Mouse (Mus musculus): ENCODE results near the gene 4930548H24Rik. TPM values are rescaled to one million over a fixed set of nuclear protein-coding genes. Genes with fewer than 3 reads are reported as not detected.

The 4930548H24Rik gene
- total and polyA plus RNA-seq, 2 experiments, result not detected

DNA sequence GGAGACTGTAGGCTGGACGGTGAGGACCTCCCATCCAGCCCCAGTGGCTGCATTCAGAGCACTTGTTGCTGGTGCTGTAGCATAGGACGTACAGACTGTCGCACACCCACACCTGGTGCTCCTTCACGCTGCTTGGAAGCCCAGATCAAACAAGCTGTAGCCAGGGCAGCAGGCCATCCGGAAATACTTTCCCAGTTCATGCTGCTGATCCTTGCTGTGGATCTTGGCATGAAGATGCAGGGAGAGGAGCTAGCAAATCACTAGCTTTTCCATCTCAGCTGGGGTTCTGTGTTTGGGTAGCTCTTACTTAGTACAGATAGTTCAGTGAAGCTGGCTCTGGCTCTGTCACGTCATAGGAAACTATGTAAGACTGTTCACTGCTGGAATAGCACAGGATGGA lies 15.8 kb upstream of the 4930548H24Rik start:
- Histone ChIP-seq H3K27me3 (ENCODE audit: control insufficient read depth, insufficient read depth, low read length) (no peaks in the 10 kb centered on the region), H3K27ac (replicated peaks; ENCODE audit: insufficient read depth, low read depth, low read length) (no peak overlapping the region), H3K79me2 (ENCODE audit: control insufficient read depth, insufficient read depth, low read length) (no peaks in the 10 kb centered on the region), H3K9ac (ENCODE audit: low read depth, low read length) (no peak overlapping the region), H3K4me1 (ENCODE audit: control insufficient read depth, insufficient read depth, low read length) (no peaks in the 10 kb centered on the region), H3K4me3 (ENCODE audit: insufficient read depth, low read depth, low read length) (no peak overlapping the region), H3K36me3 (ENCODE audit: control insufficient read depth, insufficient read depth, low read length) (peaks cover 24% of the 10 kb centered on the region)
- DNase-seq (ENCODE audit: extremely low read depth, low read depth, low spot score), result no peak
- WGBS, result 94% methylated on average over 6 of the region's 6 CpGs
- TF ChIP-seq CTCF (IDR thresholded peaks at IDR 0.05; ENCODE audit: low read depth, low read length), result no peak
- no peak for TF ChIP-seq POLR2A (IDR thresholded peaks at IDR 0.05; ENCODE audit: extremely low read depth, insufficient read depth, low read length)

DNA sequence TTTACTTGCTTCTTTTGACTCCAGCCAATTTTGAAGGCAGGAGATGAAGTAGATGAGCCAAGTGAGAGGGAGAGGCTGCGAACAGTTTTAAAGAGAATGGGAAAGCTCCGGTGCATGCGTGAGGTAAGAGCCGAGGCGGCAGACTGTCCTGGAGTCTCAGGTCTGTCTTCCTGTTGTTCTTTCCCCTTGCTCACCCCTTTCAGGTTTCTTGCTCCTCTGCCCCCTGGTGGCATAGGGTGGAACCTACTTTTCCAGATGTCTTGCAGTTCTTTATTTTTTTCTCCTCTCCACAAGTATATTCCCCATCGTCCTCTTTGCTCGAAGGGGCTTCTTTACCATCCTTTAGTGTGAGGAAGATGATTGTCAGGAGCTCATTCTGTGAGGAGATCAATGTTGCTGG lies 15.2 kb upstream of the 4930548H24Rik start:
- 88% methylated on average over 7 of the region's 7 CpGs for whole genome bisulfite sequencing
- no peaks in the 10 kb centered on the region for H3K79me2 ChIP-seq (ENCODE audit: control insufficient read depth, insufficient read depth, low read length)
- no peaks in the 10 kb centered on the region for H3K4me1 ChIP-seq (ENCODE audit: control insufficient read depth, insufficient read depth, low read length)
- no peaks in the 10 kb centered on the region for H3K27me3 ChIP-seq (ENCODE audit: control insufficient read depth, insufficient read depth, low read length)
- no peak overlapping the region for H3K4me3 ChIP-seq (ENCODE audit: insufficient read depth, low read depth, low read length)
- DNase-seq (ENCODE audit: extremely low read depth, low read depth, low spot score), result peak; percentile 17
- no peak overlapping the region for H3K27ac ChIP-seq (replicated peaks; ENCODE audit: insufficient read depth, low read depth, low read length)
- peaks cover 25% of the 10 kb centered on the region for H3K36me3 ChIP-seq (ENCODE audit: control insufficient read depth, insufficient read depth, low read length)
- no peak for TF ChIP-seq POLR2A (IDR thresholded peaks at IDR 0.05; ENCODE audit: extremely low read depth, insufficient read depth, low read length)
- peak; percentile 56 for TF ChIP-seq CTCF (IDR thresholded peaks at IDR 0.05; ENCODE audit: low read depth, low read length)
- no peak overlapping the region for H3K9ac ChIP-seq (ENCODE audit: low read depth, low read length)

DNA sequence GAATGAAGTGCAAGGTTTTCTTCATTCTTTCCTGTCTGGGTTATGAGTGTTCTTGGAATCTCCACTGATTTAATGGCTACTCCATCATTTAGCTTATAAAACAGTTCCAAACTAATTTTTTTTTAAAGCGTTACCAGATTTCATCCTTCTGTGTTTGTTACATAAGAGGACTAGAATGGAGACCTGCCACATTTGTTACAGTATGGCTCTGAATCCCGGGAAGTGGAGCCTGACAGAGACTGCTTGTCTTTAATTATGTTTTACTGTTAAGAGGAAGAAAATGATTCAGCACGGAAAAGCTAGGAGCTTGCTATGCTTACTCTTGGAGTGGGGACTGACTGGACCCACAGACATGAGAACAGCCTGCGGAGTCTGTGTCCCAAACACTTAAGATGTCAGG lies 5.0 kb upstream of the 4930548H24Rik start:
- Histone ChIP-seq H3K4me1 (ENCODE audit: control insufficient read depth, insufficient read depth, low read length) (no peaks in the 10 kb centered on the region), H3K4me3 (ENCODE audit: insufficient read depth, low read depth, low read length) (no peak overlapping the region), H3K9ac (ENCODE audit: low read depth, low read length) (no peak overlapping the region), H3K79me2 (ENCODE audit: control insufficient read depth, insufficient read depth, low read length) (no peaks in the 10 kb centered on the region), H3K36me3 (ENCODE audit: control insufficient read depth, insufficient read depth, low read length) (peaks cover 26% of the 10 kb centered on the region; the same call in 1 of the 2 replicates), H3K27ac (replicated peaks; ENCODE audit: insufficient read depth, low read depth, low read length) (no peak overlapping the region), H3K27me3 (ENCODE audit: control insufficient read depth, insufficient read depth, low read length) (no peaks in the 10 kb centered on the region)
- DNase-seq (ENCODE audit: extremely low read depth, low read depth, low spot score), result no peak
- WGBS, result 91% methylated on average over 4 of the region's 4 CpGs
- TF ChIP-seq CTCF (IDR thresholded peaks at IDR 0.05; ENCODE audit: low read depth, low read length) (no peak), POLR2A (IDR thresholded peaks at IDR 0.05; ENCODE audit: extremely low read depth, insufficient read depth, low read length) (no peak)

DNA sequence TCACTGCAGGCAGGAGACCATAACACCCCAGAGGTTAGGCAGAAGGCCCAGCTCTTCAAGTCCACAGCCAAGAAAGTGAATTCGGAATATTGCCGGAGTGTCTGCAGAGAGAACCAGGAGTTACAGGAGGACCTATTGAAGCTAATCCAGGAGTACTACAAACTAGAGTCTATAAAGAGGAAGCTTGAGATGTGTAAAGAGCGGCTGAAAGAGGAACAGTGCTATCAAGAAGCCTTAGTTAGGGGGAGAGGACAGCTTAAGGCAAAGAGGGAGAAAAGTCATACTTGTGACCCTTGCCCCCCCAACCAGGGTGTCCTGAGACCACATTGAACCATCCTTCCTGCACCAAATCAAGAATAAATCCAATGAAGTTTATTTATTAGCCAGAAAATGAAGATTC lies 2.3 kb downstream of the 4930548H24Rik start:
- H3K9ac ChIP-seq (ENCODE audit: low read depth, low read length), result no peak overlapping the region
- no peaks in the 10 kb centered on the region for H3K79me2 ChIP-seq (ENCODE audit: control insufficient read depth, insufficient read depth, low read length)
- WGBS, result 85% methylated on average over 3 of the region's 3 CpGs
- no peak for DNase-seq (ENCODE audit: extremely low read depth, low read depth, low spot score)
- no peak overlapping the region for H3K4me3 ChIP-seq (ENCODE audit: insufficient read depth, low read depth, low read length)
- H3K27me3 ChIP-seq (ENCODE audit: control insufficient read depth, insufficient read depth, low read length), result no peaks in the 10 kb centered on the region
- TF ChIP-seq CTCF (IDR thresholded peaks at IDR 0.05; ENCODE audit: low read depth, low read length), result no peak
- no peak for TF ChIP-seq POLR2A (IDR thresholded peaks at IDR 0.05; ENCODE audit: extremely low read depth, insufficient read depth, low read length)
- no peak overlapping the region for H3K27ac ChIP-seq (replicated peaks; ENCODE audit: insufficient read depth, low read depth, low read length)
- no peaks in the 10 kb centered on the region for H3K4me1 ChIP-seq (ENCODE audit: control insufficient read depth, insufficient read depth, low read length)
- H3K36me3 ChIP-seq (ENCODE audit: control insufficient read depth, insufficient read depth, low read length), result no peaks in the 10 kb centered on the region

DNA sequence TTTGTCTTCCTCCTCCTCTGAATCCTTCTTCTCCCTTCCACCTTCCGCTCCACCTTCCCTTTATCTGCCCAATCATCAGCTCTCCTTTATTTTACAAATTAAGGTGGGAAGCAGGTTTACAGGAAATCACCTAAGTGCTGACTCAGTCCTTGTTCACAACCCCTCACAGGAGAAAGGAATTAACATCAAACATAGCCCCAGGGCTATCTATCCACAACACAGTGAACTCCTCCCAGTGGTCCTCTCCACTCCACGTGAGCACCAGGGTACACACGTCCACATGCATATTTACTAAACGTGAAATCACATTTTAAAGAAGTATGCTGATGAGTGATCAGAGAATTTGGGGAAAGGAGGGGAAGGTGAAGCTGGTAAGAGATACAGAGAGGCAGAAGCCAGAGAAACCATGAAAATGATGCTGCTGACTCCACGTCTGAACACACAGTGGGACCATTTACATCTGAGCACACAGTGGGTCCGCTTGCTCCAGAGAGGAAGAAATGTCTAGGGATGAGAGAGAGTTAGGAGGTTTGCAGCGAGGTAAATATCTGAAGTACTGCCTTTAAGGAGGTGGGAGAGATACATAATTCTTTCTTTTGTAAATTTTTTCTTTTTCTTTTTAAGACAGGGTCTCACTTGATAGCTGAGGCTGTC lies 3.7 kb downstream of the 4930548H24Rik start:
- Histone ChIP-seq H3K36me3 (ENCODE audit: control insufficient read depth, insufficient read depth, low read length) (no peaks in the 10 kb centered on the region), H3K9ac (ENCODE audit: low read depth, low read length) (no peak overlapping the region), H3K4me3 (ENCODE audit: insufficient read depth, low read depth, low read length) (no peak overlapping the region), H3K79me2 (ENCODE audit: control insufficient read depth, insufficient read depth, low read length) (no peaks in the 10 kb centered on the region), H3K4me1 (ENCODE audit: control insufficient read depth, insufficient read depth, low read length) (no peaks in the 10 kb centered on the region), H3K27ac (replicated peaks; ENCODE audit: insufficient read depth, low read depth, low read length) (no peak overlapping the region), H3K27me3 (ENCODE audit: control insufficient read depth, insufficient read depth, low read length) (no peaks in the 10 kb centered on the region)
- WGBS, result 63% methylated on average over 7 of the region's 7 CpGs
- DNase-seq (ENCODE audit: extremely low read depth, low read depth, low spot score), result no peak
- TF ChIP-seq CTCF (IDR thresholded peaks at IDR 0.05; ENCODE audit: low read depth, low read length), result no peak
- TF ChIP-seq POLR2A (IDR thresholded peaks at IDR 0.05; ENCODE audit: extremely low read depth, insufficient read depth, low read length), result no peak

DNA sequence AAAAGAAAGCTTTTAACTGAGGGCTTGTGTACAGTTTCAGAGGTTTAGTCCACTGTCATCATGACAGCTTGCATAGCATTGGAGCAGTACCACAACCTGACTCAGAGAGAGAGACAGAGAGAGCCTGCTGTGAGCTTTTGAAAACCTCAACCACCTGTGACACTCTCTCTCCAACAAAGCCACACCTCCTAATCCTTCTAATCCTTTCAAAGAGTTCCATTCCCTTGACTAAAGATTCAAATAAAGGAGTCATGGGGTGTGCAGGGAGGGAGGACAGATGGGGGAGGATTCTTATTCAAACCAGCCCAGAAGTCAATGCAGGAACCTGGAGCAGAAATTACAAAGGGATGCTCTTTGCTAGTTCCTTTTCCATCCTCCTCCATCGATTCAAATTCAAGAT lies 6.5 kb downstream of the 4930548H24Rik start:
- WGBS, result 67% methylated on average over 1 of the region's 1 CpGs
- DNase-seq (ENCODE audit: extremely low read depth, low read depth, low spot score), result no peak
- no peaks in the 10 kb centered on the region; the same call in 1 of the 2 replicates for H3K36me3 ChIP-seq (ENCODE audit: control insufficient read depth, insufficient read depth, low read length)
- no peak overlapping the region for H3K9ac ChIP-seq (ENCODE audit: low read depth, low read length)
- peaks cover 4% of the 10 kb centered on the region; the same call in 1 of the 2 replicates for H3K79me2 ChIP-seq (ENCODE audit: control insufficient read depth, insufficient read depth, low read length)
- no peak overlapping the region for H3K27ac ChIP-seq (replicated peaks; ENCODE audit: insufficient read depth, low read depth, low read length)
- H3K27me3 ChIP-seq (ENCODE audit: control insufficient read depth, insufficient read depth, low read length), result no peaks in the 10 kb centered on the region
- H3K4me3 ChIP-seq (ENCODE audit: insufficient read depth, low read depth, low read length), result no peak overlapping the region
- TF ChIP-seq POLR2A (IDR thresholded peaks at IDR 0.05; ENCODE audit: extremely low read depth, insufficient read depth, low read length) (no peak), CTCF (IDR thresholded peaks at IDR 0.05; ENCODE audit: low read depth, low read length) (no peak)
- H3K4me1 ChIP-seq (ENCODE audit: control insufficient read depth, insufficient read depth, low read length), result peaks cover 4% of the 10 kb centered on the region

Measured in liver, adult 2 months (tissue).